8 mouse cellular contexts compared by ENCODE assay signal in the genomic region with DNA sequence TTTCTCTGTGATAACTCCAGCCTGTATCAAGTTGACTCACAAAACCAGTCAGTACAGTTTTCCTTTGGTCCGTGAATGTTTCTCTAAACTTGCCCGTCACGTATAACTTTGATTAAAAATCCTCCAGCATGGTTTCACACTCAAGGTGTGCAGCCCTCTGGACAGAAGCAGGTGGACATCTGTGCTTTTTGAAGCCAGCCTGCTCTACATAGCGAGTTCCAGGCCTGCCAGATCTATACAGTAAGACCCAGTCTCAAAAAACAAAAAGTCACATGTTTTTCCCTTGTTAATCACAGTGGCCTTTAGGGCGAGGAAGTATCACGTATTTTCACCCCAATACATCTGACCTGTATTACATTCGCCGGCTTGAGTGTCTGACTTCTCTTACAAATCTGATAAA. TPM values are rescaled to one million over a fixed set of nuclear protein-coding genes. Genes with fewer than 3 reads are reported as not detected.
DNase-seq lines count a peak whose midpoint lies in the region; ATAC-seq and TF ChIP-seq lines count a peak whose summit lies in the region.

No protein-coding gene starts in this region.

- no peak for DNase-seq in cerebellum, postnatal 4 days (ENCODE audit: low spot score in 2 of 2)
- no peak for DNase-seq in limb, embryonic 14.5 days (ENCODE audit: low spot score)
- no peak for DNase-seq in ovary, postnatal 14 days (ENCODE audit: low spot score)
- no peak for DNase-seq in retina, embryonic 14.5 days (ENCODE audit: low spot score)

- peaks cover 24% of the 10 kb centered on the region for H3K36me3 ChIP-seq in megakaryocyte, embryonic 14.5 days (replicated peaks; ENCODE audit: low read length)
- H3K36me3 ChIP-seq in limb, embryonic 14.5 days (ENCODE audit: control insufficient read depth, insufficient read depth, low read length) = peaks cover 8% of the 10 kb centered on the region
- peaks cover 11% of the 10 kb centered on the region for H3K36me3 ChIP-seq in stomach, embryonic 15.5 days

- no peak overlapping the region for H3K27ac ChIP-seq in limb, embryonic 14.5 days (replicated peaks; ENCODE audit: low read depth, low read length)
- peak overlapping the region; percentile 86 for H3K27ac ChIP-seq in stomach, embryonic 15.5 days

- peak overlapping the region; percentile 99 for H3K4me3 ChIP-seq in megakaryocyte, embryonic 14.5 days (replicated peaks)
- peak overlapping the region; percentile 97 for H3K4me3 ChIP-seq in limb, embryonic 14.5 days (replicated peaks; ENCODE audit: low read length)
- H3K4me3 ChIP-seq in stomach, embryonic 15.5 days (replicated peaks) = peak overlapping the region; percentile 83

- peaks cover 2% of the 10 kb centered on the region for H3K27me3 ChIP-seq in megakaryocyte, embryonic 14.5 days (replicated peaks)
- no peaks in the 10 kb centered on the region for H3K27me3 ChIP-seq in limb, embryonic 14.5 days (ENCODE audit: control insufficient read depth, insufficient read depth, low read length)
- H3K27me3 ChIP-seq in stomach, embryonic 15.5 days (replicated peaks) = no peaks in the 10 kb centered on the region

- H3K9ac ChIP-seq in limb, embryonic 14.5 days (ENCODE audit: low read depth, low read length, severe bottlenecking) = peak overlapping the region; percentile 90
- peak overlapping the region; percentile 77 for H3K9ac ChIP-seq in stomach, embryonic 15.5 days

- 21% methylated on average over 8 of the region's 8 CpGs for WGBS in limb, embryonic 14.5 days
- 12% methylated on average over 8 of the region's 8 CpGs for WGBS in stomach, embryonic 15.5 days

- peaks cover 7% of the 10 kb centered on the region; the same call in 1 of the 2 replicates for H3K9me3 ChIP-seq in megakaryocyte, embryonic 14.5 days
- H3K9me3 ChIP-seq in limb, embryonic 14.5 days (ENCODE audit: control insufficient read depth, low read length) = no peaks in the 10 kb centered on the region
- no peaks in the 10 kb centered on the region for H3K9me3 ChIP-seq in stomach, embryonic 15.5 days

- H3K4me2 ChIP-seq in limb, embryonic 14.5 days (replicated peaks; ENCODE audit: low read depth, low read length, severe bottlenecking) = peak overlapping the region; percentile 78
- H3K4me2 ChIP-seq in stomach, embryonic 15.5 days = peak overlapping the region; percentile 57

- no peak for TF ChIP-seq POLR2A in limb, embryonic 14.5 days (IDR thresholded peaks at IDR 0.05; ENCODE audit: borderline replicate concordance, extremely low read depth, insufficient read depth, insufficient read length)

- H3K4me1 ChIP-seq in megakaryocyte, embryonic 14.5 days = peaks cover 13% of the 10 kb centered on the region
- peaks cover 9% of the 10 kb centered on the region for H3K4me1 ChIP-seq in limb, embryonic 14.5 days (ENCODE audit: control insufficient read depth, insufficient read depth, low read length)
- 0 out of 2 replicates have a peak, but pooled peaks cover 11% of the 10 kb centered on the region for H3K4me1 ChIP-seq in stomach, embryonic 15.5 days

- 0 out of 2 replicates have a peak, but pooled peaks have one; percentile 6 for ATAC-seq in cerebellum, adult (ENCODE audit: insufficient number of reproducible peaks, low FRiP score, low TSS enrichment)
- no peak for ATAC-seq in megakaryocyte, adult 5-6 weeks (ENCODE audit: poor library complexity, severe bottlenecking)
- ATAC-seq in limb, embryonic 14.5 days (ENCODE audit: low FRiP score, low read depth) = no peak
- ATAC-seq in stomach, embryonic 15.5 days (ENCODE audit: insufficient read depth, low FRiP score, low read depth) = no peak

RNA-seq across cellular contexts. Expression of a gene that starts 0.5 kb away (rescaled TPM):
- polyA plus RNA-seq in megakaryocyte, embryonic 14.5 days (2012; ENCODE audit: insufficient read depth, low replicate concordance) = 3.3 and 14.1 TPM in 2 replicates
- 1.2 TPM in 1 of 2 replicates, not detected in the other for total RNA-seq in megakaryocyte, adult 5-6 weeks (2015)
- total RNA-seq in megakaryocyte, adult 5-6 weeks (2017) = not detected in 2 replicates
- 0.72 and 0.91 TPM in 2 replicates for polyA plus RNA-seq in limb, embryonic 14.5 days (2012; rRNA removed)
- 0.78 and 0.82 TPM in 2 replicates for polyA plus RNA-seq in limb, embryonic 14.5 days (2014; fragmentation: Nextera tagmentation; extraction: Ambion mirVana)
- 1.1 TPM in 2 replicates for polyA plus RNA-seq in stomach, embryonic 15.5 days (2015; fragmentation: Nextera tagmentation; extraction: Ambion mirVana)

RNA-seq across cellular contexts. Expression of a gene that starts 0.9 kb away (rescaled TPM):
- 2.7 and 7.6 TPM in 2 replicates for polyA plus RNA-seq in megakaryocyte, embryonic 14.5 days (2012; ENCODE audit: insufficient read depth, low replicate concordance)
- total RNA-seq in megakaryocyte, adult 5-6 weeks (2015) = 7.5 and 10.3 TPM in 2 replicates
- 5.2 and 5.4 TPM in 2 replicates for total RNA-seq in megakaryocyte, adult 5-6 weeks (2017)
- polyA plus RNA-seq in limb, embryonic 14.5 days (2012; rRNA removed) = 54.9 and 58.5 TPM in 2 replicates
- polyA plus RNA-seq in limb, embryonic 14.5 days (2014; fragmentation: Nextera tagmentation; extraction: Ambion mirVana) = 51.5 and 57.7 TPM in 2 replicates
- 47.1 and 47.3 TPM in 2 replicates for polyA plus RNA-seq in stomach, embryonic 15.5 days (2015; fragmentation: Nextera tagmentation; extraction: Ambion mirVana)

RNA-seq across cellular contexts. Expression of a gene that starts 16.8 kb away (rescaled TPM):
- 3.1 and 4.8 TPM in 2 replicates for polyA plus RNA-seq in megakaryocyte, embryonic 14.5 days (2012; ENCODE audit: insufficient read depth, low replicate concordance)
- total RNA-seq in megakaryocyte, adult 5-6 weeks (2015) = 35.9 and 38.4 TPM in 2 replicates
- 35.1 and 39.4 TPM in 2 replicates for total RNA-seq in megakaryocyte, adult 5-6 weeks (2017)
- polyA plus RNA-seq in limb, embryonic 14.5 days (2012; rRNA removed) = 9.1 TPM in 2 replicates
- 8.9 and 9.7 TPM in 2 replicates for polyA plus RNA-seq in limb, embryonic 14.5 days (2014; fragmentation: Nextera tagmentation; extraction: Ambion mirVana)
- 8.9 and 9.5 TPM in 2 replicates for polyA plus RNA-seq in stomach, embryonic 15.5 days (2015; fragmentation: Nextera tagmentation; extraction: Ambion mirVana)

RNA-seq across cellular contexts. Expression of a gene that starts 28.4 kb away (rescaled TPM):
- polyA plus RNA-seq in megakaryocyte, embryonic 14.5 days (2012; ENCODE audit: insufficient read depth, low replicate concordance) = 1.4 TPM in 1 of 2 replicates, not detected in the other
- not detected in 2 replicates for total RNA-seq in megakaryocyte, adult 5-6 weeks (2015)
- total RNA-seq in megakaryocyte, adult 5-6 weeks (2017) = not detected in 2 replicates
- polyA plus RNA-seq in limb, embryonic 14.5 days (2012; rRNA removed) = 0.08 and 0.18 TPM in 2 replicates
- polyA plus RNA-seq in limb, embryonic 14.5 days (2014; fragmentation: Nextera tagmentation; extraction: Ambion mirVana) = not detected in 2 replicates
- polyA plus RNA-seq in stomach, embryonic 15.5 days (2015; fragmentation: Nextera tagmentation; extraction: Ambion mirVana) = 0.17 TPM in 1 of 2 replicates, not detected in the other

RNA-seq across cellular contexts. Expression of a gene that starts 43.0 kb away (rescaled TPM):
- not detected in 2 replicates for polyA plus RNA-seq in megakaryocyte, embryonic 14.5 days (2012; ENCODE audit: insufficient read depth, low replicate concordance)
- total RNA-seq in megakaryocyte, adult 5-6 weeks (2015) = 1.3 and 3.2 TPM in 2 replicates
- total RNA-seq in megakaryocyte, adult 5-6 weeks (2017) = 0.40 and 2.7 TPM in 2 replicates
- 0.06 and 0.13 TPM in 2 replicates for polyA plus RNA-seq in limb, embryonic 14.5 days (2012; rRNA removed)
- not detected in 2 replicates for polyA plus RNA-seq in limb, embryonic 14.5 days (2014; fragmentation: Nextera tagmentation; extraction: Ambion mirVana)
- 0.21 and 0.23 TPM in 2 replicates for polyA plus RNA-seq in stomach, embryonic 15.5 days (2015; fragmentation: Nextera tagmentation; extraction: Ambion mirVana)
